Mouse (Mus musculus) stomach, postnatal 0 days (tissue): Measurements from ENCODE around the gene Arel1.

ENCODE experiments used
- CTCF ChIP-seq: IDR thresholded peaks from 2 replicates; pipeline ENCODE4 v1.5.1; 2016; ENCODE audit warnings: antibody characterized with exemption, low read depth, mild to moderate bottlenecking, moderate library complexity
- EP300 ChIP-seq: optimal IDR thresholded peaks from 2 replicates; pipeline ENCODE3; 2016; ENCODE audit warnings: antibody characterized with exemption

- TF ChIP-seq EP300 (no peak), CTCF (no peak)
These were observed 28.4 kb upstream of the Arel1 start for GRCm38 (mm10) chr12:84999053-84999452.
